Mouse (Mus musculus): ENCODE data around the gene Tubg2.

GRCm38 (mm10) chr11:101170354-101170810 is 14.7 kb downstream of the Tubg2 start, which contains the start of gene Cntnap1:
- TF ChIP-seq CTCF (IDR thresholded peaks at IDR 0.05; ENCODE audit: low read depth) (peak; percentile 3; the same call in 1 of the 2 replicates), EP300 (IDR thresholded peaks at IDR 0.05; ENCODE audit: low read depth) (no peak)
